Mouse (Mus musculus): Measurements from ENCODE around the gene Prpf38a. TPM values are rescaled to one million over a fixed set of nuclear protein-coding genes. Genes with fewer than 3 reads are reported as not detected.

Prpf38a gene
- total RNA-seq (2021): 10 to 100 TPM; 28.1 to 32.9 TPM

DNA sequence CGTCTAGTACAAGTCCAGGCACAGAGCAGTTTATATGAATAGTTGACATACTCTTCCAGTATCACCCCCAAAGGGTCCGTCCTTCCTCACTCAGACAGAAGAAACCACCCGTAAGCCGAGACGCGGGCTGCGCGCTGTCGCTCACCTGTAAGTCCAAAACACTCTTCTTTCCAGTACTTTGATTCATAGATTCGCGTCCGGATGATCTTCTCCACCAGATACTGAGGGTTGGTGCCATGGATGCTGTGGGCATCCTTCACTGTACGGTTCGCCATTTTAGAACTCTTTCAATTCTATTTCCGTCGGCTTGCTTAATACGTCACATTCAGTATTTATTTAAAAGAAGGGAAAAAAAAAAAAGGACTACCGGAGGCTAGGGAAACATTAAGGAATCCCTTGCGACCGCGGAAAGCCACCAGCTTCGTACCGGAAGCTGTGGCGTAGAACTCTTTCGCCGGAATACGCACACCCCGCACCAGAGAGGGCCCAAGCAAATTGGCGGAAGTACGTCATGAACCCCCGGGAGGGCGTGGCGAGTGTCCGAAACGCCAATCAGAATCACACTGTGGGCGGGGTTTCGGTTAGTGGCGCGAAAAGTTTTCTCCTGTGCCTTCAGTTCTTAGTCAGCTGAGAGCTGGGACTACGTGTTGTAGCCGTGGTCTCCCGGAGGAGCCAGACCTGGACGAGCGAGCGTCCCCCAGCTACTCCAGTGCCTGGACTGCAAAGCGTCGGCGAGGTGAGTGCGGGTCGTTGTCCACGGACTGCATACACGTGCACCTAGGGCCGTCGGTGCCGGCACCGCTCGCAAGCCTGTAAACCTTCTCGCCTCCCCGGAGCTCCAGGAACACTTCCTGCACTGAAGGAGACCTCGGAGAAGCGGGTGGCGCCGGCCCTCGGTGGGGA, at the start of gene Prpf38a, which contains the start of gene Orc1:
Prpf38a (minus strand) TSS at position 497 of the 903 bp plus-strand sequence.
Orc1 (plus strand) TSS at position 584 of the 903 bp plus-strand sequence.
- intact Hi-C loops (cut with DNase I): loop anchor here (2.0 kb wide), 1 partner anchor 40 kb away; the partner anchor contains the start of gene Cc2d1b
- DNase-seq (ENCODE audit: low spot score in 2 of 2): peak; percentile 96 to 99

DNA sequence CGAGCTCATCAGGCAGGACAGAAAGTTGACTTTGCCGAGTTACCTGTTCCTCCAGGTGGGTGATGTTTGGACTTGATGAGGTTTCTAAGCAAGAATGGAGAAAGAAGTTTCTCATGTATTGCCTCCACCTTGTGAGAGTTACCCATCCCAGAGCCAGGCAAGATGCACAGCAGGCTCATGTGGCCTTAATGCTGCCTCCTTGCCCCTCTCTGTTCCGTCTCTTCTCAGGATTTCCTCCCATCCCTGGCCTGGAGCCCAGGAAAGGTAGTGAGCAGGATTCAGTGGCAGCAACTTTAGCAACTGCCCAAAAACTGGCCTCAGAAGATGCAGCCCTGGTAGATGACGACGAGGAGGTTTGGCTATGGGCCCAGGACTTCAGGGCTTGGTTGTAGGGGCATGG, 47.9 kb upstream of the Prpf38a start:
- intact Hi-C loops (cut with DNase I): no loop called here
- no peak for DNase-seq (ENCODE audit: low spot score in 2 of 2)

DNA sequence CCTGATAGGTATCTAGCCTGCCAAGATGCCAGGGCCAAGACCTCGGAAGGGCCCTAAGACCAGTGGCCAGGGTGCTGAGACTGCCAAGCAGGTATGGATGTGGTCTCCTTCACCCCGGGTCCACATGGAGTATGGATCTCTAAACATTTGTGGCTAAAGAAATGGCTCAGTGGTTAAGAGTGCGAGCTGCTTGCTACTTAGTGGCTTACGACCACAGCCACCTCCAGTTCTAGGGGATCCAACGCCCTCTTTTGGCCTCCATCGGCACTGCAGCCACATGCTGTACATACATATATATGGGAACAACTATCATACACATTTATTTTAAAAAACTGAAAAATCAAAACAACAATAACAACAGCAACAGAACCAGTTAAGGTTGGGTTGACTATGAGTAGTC, 42.4 kb upstream of the Prpf38a start:
- intact Hi-C loops (cut with DNase I): no loop called here
- no peak for DNase-seq (ENCODE audit: low spot score in 2 of 2)

DNA sequence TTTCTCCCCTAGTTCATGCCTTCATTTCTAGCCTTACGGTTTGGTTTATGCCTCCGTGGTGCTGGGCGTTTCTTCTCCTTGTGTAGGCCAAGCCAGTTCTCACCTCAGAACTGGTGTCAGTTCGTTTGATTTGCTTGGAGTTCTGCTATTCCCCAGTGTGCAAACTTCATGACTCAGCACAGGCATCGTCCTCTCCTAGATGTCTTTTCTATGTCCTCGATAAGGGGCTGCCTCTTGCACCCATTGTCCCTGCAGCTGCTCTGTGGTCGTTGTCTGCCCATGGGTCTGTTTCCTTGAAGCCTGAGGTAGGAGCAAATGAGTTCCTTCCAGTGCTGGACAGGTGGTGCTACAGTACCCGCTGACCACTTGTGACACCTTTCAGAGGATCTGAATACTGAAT, 41.4 kb upstream of the Prpf38a start:
- intact Hi-C loops (cut with DNase I): no loop called here
- peak in 1 of 2 experiments; percentile 25 for DNase-seq (ENCODE audit: low spot score in 2 of 2)

DNA sequence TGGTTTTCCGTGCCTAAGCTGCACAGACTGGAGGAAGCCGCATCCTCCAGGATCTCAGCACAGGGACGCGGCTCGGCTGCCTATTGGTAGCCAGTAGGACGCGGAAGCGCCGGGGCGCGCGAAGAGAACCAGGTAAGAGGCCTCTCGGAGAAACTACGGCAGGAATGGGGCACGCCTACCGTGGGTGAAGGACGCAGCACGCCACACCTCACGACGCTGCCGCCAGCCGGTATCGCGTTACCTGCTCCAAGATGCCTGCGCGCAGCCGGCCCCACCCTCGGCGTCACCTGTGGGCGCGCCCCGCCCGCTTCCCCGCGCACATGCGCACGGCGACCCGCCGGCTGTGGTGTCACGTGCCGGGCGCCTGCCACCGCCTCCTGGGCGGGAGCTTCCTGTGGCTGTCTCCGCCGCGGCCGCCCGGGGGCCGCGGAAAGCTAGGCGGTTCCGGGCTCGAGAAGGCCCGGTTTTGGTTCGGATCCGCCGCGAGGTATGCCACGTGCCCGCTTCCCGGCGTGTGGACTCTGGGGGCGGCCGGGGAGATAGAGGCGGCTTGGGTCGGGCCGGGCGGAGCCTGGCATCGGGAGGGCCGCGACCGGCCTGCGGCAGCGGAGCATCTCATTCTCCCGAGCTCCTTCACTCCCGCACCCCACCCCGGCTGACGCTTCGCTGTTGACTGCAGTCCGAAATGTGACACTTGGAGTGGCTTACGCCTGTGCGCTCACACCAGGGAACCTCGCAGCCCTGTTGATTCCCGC, 40.6 kb upstream of the Prpf38a start, which contains the start of gene Cc2d1b:
Cc2d1b (plus strand) TSS at position 354 of the 755 bp plus-strand sequence.
- intact Hi-C loops (cut with DNase I): loop anchor here (2.0 kb wide), 1 partner anchor 41 kb away; the partner anchor contains the start of genes Orc1 and Prpf38a
- peak; percentile 91 to 95 for DNase-seq (ENCODE audit: low spot score in 2 of 2)

DNA sequence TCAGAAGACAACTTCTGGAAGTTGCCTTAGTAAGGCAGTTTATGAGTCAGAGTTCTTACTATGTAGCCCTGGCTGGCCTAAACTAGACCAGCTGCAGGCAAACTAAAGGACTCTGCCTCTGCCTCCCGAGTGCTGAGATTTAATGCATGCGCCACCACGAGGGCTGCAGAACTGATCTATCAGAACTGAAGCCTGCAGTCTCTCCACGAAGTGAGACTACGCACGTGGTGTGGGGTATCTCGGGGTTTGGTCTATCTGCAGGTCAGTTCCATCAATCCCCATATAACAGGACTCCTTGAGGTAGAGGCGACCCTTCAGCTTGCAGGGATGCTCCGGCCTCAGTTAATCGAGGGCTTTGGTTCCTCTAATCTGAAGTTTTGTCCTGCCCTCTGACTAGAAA, 40.0 kb upstream of the Prpf38a start:
- intact Hi-C loops (cut with DNase I): loop anchor here (2.0 kb wide), 1 partner anchor 40 kb away; the partner anchor contains the start of genes Orc1 and Prpf38a
- peak in 1 of 2 experiments; percentile 37 for DNase-seq (ENCODE audit: low spot score in 2 of 2)

DNA sequence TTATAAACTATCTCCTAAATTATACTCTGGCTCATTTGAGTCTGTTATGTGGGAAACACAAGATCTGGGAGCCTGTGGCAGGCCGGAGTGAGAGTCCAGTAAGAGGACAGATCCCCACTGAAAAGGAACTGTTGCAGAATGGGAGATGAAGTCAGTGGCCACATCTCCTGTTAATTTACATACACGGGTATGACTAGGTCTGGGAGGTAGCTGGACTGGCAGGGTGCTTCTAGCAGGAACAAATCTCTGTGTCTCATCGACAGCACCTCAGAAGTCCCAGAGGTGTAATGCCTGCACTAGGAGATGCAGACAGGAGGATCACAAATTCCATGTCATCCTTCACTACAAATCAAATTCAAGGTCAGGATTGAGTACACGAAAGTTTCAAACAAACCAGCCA, 39.5 kb upstream of the Prpf38a start:
- intact Hi-C loops (cut with DNase I): loop anchor here (2.0 kb wide), 1 partner anchor 40 kb away; the partner anchor contains the start of genes Orc1 and Prpf38a
- no peak for DNase-seq (ENCODE audit: low spot score in 2 of 2)

DNA sequence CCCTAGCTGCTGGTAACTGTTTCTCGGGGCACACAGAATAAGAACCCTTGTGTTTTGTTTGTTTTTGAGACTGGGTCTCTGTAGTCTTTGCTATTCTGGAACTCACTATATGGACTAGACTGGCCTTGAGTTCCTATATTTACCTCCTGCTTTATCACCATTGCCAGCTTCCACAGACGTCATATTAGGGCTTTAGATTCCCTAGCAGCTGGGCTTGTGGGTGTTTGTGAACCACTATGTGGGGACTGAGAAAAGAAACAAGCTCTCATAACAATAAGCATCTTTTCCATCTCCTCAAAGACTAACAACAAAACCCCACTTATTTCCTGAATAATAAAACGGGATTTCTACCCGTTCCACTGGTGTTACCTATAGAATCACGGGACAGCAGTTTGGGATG, 31.8 kb upstream of the Prpf38a start:
- intact Hi-C loops (cut with DNase I): no loop called here
- peak in 1 of 2 experiments; percentile 70 for DNase-seq (ENCODE audit: low spot score in 2 of 2)

DNA sequence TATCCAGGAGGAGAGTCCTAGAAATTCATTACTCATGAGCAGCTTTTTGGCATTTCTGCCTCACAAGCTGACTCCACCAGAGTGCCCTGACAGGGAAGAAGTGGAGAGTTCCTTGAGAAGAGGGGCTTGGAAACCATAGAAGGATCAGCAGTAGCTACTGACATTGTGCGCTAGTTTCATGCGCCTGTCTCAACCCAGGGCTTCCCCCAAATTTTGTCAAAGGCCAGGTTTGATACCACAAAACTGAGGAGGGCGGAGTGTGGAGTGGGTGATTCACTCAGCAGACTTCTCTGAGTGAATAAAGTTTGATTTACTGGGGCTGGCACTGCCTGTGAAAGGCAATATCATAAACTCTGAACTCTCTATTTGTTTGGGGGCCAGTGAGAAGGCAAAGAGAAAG, 29.5 kb upstream of the Prpf38a start:
- intact Hi-C loops (cut with DNase I): no loop called here
- DNase-seq (ENCODE audit: low spot score in 2 of 2): no peak

DNA sequence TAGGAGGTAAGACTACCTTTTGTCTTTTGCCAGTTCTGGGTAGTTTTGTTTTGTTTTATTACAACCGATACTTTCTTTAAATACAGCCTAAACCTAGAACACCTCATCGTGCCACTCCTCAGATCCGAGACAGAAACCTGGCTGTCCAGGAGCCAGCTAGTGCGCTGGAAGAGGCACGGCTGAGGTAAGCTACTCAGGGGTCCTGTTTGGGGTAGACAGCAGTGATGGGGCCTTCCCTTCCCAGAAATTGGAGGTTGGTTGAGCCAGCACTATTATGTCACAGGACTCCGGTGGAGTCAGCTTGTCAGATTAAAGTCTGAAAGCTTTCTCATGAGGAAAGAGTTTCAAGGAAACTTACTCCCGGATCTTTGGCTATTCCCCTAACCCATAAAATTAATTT, 22.7 kb upstream of the Prpf38a start:
- DNase-seq (ENCODE audit: low spot score in 2 of 2): no peak
- intact Hi-C loops (cut with DNase I): no loop called here

DNA sequence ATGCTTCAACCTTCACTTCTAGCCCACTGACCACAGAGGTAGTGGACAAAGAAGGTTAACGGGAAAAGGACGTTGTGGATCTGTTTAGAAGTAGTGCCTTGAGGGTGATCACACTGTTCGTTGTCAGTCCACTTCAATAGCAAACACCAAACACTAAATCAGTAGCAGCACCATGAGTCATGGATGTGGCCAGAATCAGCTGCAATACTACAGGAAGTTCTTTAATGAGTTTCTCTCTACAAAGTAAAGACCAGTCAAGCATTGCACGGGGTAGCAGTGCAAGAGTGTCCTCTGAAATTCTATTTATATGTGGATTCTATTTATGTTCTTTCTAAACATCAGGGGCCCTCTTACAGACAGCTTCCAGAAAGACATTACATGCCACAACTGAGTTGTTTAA, 19.2 kb upstream of the Prpf38a start:
- intact Hi-C loops (cut with DNase I): no loop called here
- no peak for DNase-seq (ENCODE audit: low spot score in 2 of 2)

DNA sequence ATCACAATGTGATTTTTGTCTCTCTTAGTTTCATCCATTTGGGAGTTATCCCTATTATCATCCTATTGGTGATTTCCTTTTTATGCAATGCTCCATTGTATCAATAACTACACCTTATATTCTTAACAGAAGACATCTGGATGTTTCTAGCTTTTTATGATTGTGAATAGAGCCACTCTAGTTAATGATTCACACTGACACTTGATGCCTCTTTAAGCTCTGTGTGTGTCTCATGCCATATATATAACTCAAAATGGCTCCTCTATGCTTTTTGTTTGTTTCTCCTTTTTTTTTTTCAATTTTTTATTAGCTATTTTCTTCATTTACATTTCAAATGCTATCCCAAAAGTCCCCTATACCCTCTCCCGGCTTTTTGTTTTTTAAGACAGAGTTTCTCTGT, 16.6 kb upstream of the Prpf38a start:
- intact Hi-C loops (cut with DNase I): no loop called here
- DNase-seq (ENCODE audit: low spot score in 2 of 2): no peak

DNA sequence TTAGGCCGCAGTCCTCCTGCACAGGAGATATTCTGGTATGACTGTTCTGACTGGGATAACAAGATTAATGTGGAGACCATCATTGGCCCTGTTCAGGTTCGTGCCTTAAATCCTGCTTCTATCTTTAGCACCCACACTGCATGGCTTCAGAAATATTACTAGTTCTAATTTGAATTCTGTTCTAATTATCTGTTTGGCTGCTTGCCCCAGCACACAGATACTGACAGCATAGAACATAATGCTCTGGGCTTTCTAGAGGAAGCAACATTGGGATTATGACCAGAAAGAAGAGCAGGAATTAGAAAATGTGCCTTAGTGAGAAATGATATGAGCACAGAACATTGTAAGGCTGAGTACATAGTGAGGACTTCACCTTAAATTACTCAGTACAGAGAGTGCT, 14.2 kb upstream of the Prpf38a start:
- DNase-seq (ENCODE audit: low spot score in 2 of 2): peak in 1 of 2 experiments; percentile 10

DNA sequence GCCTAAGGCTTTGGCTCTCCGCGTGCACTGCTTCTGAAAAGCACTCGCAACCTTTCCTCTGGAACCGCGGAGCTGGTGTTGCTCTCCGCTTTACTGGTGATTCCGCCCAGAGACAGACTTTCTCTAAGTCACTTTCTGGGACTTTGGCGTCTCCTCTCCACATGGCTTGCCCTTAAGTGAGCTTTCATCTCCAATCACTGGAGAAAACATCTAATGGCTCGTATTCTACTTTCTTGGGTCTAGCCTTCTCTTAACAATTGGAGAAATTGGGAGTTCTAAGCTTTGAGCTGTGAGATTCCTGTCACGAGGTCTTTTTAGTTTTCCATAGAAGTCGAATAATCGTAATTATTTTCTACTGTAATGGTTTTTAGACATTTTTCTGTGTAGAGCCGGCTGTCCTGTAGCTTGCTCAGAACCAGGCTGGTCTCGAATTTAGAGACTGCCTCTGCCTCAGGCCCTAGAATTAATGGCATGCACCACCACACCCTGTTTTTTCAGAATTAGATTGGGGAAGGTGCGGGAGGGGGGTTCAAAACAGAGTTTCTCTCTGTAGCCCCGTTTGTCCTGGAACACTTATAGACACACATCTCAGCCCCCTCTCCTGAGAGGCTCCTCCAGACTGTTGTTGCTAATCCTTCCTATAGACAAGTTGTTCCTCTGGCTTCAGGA, 741 bp upstream of the Prpf38a start:
- intact Hi-C loops (cut with DNase I): loop anchor here (2.0 kb wide), 1 partner anchor 39 kb away; the partner anchor contains the start of gene Cc2d1b
- no peak for DNase-seq (ENCODE audit: low spot score in 2 of 2)

More for the DNA sequence above, 14.2 kb upstream of the Prpf38a start:
- intact Hi-C loops (cut with DNase I): no loop called here

DNA sequence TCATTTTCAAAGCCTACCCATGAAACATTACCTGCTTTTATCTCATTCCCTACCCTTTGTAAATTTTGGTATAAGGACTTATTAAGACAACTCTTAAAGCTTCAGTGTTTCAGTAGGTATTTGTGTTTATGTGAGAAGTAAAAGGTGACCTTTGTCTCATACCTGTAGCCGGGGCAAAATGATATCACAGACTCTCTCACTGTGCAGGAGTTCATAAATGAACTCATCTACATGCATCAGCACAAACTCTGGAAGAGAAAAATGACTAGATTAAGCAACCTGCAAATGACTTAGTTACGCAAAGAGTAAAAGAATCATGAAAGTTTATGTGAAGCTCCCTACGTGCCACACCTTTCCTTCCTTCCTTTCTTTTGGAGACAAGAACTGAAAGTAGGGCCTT, 6.5 kb downstream of the Prpf38a start:
- intact Hi-C loops (cut with DNase I): no loop called here
- no peak for DNase-seq (ENCODE audit: low spot score in 2 of 2)

DNA sequence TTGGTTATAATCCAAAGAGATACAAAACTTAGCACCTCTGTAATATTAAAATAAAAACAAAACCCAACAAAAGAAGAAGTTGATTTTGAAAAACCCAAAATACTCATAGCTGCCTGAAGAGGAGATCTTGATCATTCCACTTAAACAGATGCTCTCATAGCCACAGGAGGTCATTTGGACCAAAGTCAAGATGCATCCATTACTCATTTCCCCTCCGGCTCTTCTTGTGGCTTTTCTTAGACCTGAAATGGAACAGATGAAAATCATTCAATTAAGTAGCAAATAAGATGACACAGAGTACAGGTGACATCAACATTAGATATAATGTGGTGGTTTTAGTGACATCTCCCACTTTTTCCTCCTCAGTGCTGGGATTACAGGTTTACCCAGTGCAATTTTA, 14.1 kb downstream of the Prpf38a start:
- DNase-seq (ENCODE audit: low spot score in 2 of 2): no peak
- intact Hi-C loops (cut with DNase I): loop anchor here (5.0 kb wide), 1 partner anchor 53 kb away; no protein-coding TSS in a partner anchor

DNA sequence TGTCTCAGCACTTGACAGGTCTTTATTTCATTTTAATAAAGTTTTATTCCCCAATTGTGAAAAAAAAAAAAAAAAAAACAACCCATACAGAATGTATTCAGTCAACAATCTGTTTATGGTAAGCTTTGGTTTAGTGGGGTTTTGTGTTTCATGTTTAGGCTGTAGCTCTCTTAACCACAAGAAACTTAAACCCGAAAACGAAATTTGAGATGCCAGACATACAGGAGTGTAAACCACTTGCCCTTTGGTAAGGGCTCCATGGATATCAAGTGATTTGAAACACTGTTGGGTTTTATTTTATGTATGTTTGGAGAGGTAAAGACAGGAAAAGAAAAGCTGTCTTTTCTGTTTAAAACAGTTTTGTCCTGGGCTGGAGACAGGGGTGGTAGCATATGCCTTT, 39.4 kb downstream of the Prpf38a start:
- intact Hi-C loops (cut with DNase I): no loop called here
- DNase-seq (ENCODE audit: low spot score in 2 of 2): no peak
